Mouse (Mus musculus) thymus, adult 2 months (tissue): ENCODE data around the gene Asb3. TPM values are rescaled to one million over a fixed set of nuclear protein-coding genes. Genes with fewer than 3 reads are reported as not detected.

ENCODE experiments used
- DNase-seq: peaks from one replicate; pipeline ENCODE4 v3.0.0; 2021
- H3K27ac ChIP-seq: fragments of 200-500 bp; 2 replicates; pipeline ENCODE4 v1.5.1; 2012; ENCODE audit warnings: low read length, control low read depth; ENCODE audit not compliant: control insufficient read depth, insufficient read depth
- H3K27me3 ChIP-seq: fragments of 200-500 bp; 2 replicates; pipeline ENCODE4 v1.6.1; 2012; ENCODE audit warnings: mild to moderate bottlenecking, low read length, moderate library complexity, mixed read lengths; ENCODE audit not compliant: control insufficient read depth, insufficient read depth
- H3K36me3 ChIP-seq: fragments of 200-500 bp; 2 replicates; pipeline ENCODE4 v1.6.1; 2012; ENCODE audit warnings: mild to moderate bottlenecking, low read length, moderate library complexity; ENCODE audit not compliant: control insufficient read depth, insufficient read depth
- H3K4me1 ChIP-seq: fragments of 200-500 bp; replicated peaks from 2 replicates; pipeline ENCODE4 v1.6.1; 2012; ENCODE audit warnings: low read length; ENCODE audit not compliant: control insufficient read depth, insufficient read depth
- H3K4me3 ChIP-seq: fragments of 200-500 bp; 2 replicates; pipeline ENCODE4 v1.5.1; 2012; ENCODE audit warnings: mild to moderate bottlenecking, low read length, control low read depth, moderate library complexity; ENCODE audit not compliant: control insufficient read depth, insufficient read depth
- CTCF ChIP-seq: fragments of 200-500 bp; IDR thresholded peaks from 2 replicates; pipeline ENCODE4 v1.5.1; 2012; ENCODE audit warnings: mild to moderate bottlenecking, control low read depth, low read length, moderate library complexity, borderline replicate concordance; ENCODE audit not compliant: control insufficient read depth, poor library complexity, insufficient read depth; ENCODE audit errors: extremely low read depth
- POLR2A ChIP-seq: fragments of 200-500 bp; IDR thresholded peaks from 2 replicates; pipeline ENCODE4 v1.6.1; 2012; ENCODE audit warnings: mild to moderate bottlenecking, low read length, control low read depth, moderate library complexity; ENCODE audit not compliant: control insufficient read depth, poor library complexity, insufficient read depth; ENCODE audit errors: extremely low read depth
- WGBS: fragments of 180-500 bp; shearing (Covaris S2); methylation state at CpG from one replicate; pipeline ENCODE4 v1.1.7; 2018; 5-methylcytosine and 5-hydroxymethylcytosine counted together
- polyA plus RNA-seq: library from polyadenylated mRNA; depleted of rRNA; stranded (reverse); fragments of >200 nt; gene quantifications from 2 replicates; pipeline ENCODE4 v1.2.3, GENCODE M21; 2012

Asb3 gene
- polyA plus RNA-seq, 1 experiment: 5.1 TPM

DNA sequence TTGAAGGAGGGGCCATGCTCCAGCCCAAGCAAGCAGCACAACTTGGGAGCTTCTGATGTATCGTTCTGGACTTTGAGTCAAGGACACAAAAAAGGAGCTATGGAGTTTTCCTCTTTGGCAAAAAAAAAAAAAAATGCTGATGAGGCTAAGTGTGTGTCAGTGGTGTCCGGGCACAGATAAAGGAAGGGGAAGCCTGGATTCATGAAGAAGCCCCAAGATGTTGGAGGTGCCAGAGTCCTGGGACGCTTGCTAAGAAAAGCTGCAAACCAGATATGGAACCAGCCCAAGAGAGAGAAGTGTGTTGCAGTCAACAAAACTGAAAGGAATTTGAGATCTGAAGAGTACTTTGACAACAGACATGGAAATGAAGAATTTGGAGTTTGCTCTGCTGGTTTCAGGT, 27.1 kb downstream of the Asb3 start:
- TF ChIP-seq POLR2A: no peak
- no peak for TF ChIP-seq CTCF
- Histone ChIP-seq H3K4me3 (no peak overlapping the region), H3K27me3 (no peaks in the 10 kb centered on the region), H3K27ac (no peak overlapping the region), H3K4me1 (no peaks in the 10 kb centered on the region), H3K36me3 (no peaks in the 10 kb centered on the region)
- WGBS: 94% methylated on average over 3 of the region's 3 CpGs
- DNase-seq: no peak

DNA sequence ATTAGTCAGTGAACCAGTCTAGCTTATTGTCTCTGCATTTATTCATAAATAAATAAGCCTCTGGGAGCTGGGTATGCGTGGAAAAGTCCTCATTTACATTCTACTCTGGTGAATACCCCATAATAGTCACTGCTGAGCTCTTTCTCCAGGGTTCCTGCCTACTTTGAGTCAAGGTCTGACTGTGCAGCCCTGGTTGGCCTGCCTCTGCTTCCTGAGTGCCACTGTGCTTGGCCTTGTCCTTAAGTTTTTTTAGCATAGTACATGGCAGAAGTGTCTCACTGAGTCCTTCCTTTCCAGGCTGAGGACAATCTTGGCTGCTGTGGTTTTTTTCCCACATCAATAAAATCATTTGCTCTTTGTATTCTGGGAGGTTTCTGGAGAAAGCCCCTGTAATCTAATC, 35.4 kb downstream of the Asb3 start:
- Histone ChIP-seq H3K27ac (no peak overlapping the region), H3K36me3 (no peaks in the 10 kb centered on the region), H3K4me3 (no peak overlapping the region), H3K27me3 (no peaks in the 10 kb centered on the region), H3K4me1 (no peaks in the 10 kb centered on the region)
- DNase-seq: no peak
- no peak for TF ChIP-seq POLR2A
- TF ChIP-seq CTCF: no peak
- 100% methylated on average over 1 of the region's 1 CpGs for WGBS

DNA sequence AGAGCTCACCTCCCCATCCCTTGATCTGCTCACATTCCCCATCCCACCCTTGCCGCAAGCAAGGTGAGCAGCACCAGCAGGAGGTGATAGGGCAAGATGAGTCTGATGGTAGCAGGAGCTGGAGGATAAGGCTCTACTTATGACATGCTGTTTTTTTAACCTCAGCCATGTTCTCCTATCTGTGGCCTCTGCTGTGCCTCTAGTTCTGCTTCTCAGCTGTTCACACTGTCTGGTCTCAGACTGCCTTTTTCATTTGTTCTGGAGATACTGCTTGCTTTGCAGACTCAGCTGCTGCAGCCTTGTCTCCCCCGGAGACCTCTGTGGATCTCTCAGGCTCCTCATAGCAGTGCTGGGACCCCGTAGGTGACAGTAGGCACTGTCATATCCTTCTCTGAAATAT, 38.1 kb downstream of the Asb3 start:
- no peak overlapping the region for H3K27ac ChIP-seq
- DNase-seq: no peak
- no peak for TF ChIP-seq POLR2A
- no peak for TF ChIP-seq CTCF
- H3K4me3 ChIP-seq: no peak overlapping the region
- no peaks in the 10 kb centered on the region for H3K4me1 ChIP-seq
- H3K27me3 ChIP-seq: no peaks in the 10 kb centered on the region
- WGBS: 97% methylated on average over 3 of the region's 3 CpGs
- no peaks in the 10 kb centered on the region for H3K36me3 ChIP-seq

DNA sequence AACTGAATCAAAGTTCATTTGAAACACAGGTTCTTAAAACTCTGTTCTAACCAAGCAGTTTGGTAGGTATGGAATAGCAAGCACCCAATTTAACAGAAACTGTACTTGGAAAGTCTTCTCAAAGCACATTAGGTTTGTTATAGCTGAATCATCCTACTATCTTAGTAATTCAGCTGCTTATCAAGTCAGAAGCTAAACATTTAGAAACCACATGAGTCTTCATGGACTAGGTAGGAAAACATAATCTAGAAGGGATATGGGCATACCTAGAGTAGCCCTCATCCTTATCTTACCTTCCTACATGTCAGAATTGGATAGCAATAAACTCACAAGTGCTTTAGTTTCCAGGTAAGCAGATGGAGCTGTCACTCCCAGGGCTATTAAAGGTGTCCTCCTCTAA, 42.9 kb downstream of the Asb3 start:
- Histone ChIP-seq H3K27me3 (no peaks in the 10 kb centered on the region), H3K4me3 (no peak overlapping the region), H3K27ac (no peak overlapping the region), H3K4me1 (no peaks in the 10 kb centered on the region), H3K36me3 (peaks cover 4% of the 10 kb centered on the region)
- TF ChIP-seq CTCF (no peak), POLR2A (no peak)
- DNase-seq: no peak

DNA sequence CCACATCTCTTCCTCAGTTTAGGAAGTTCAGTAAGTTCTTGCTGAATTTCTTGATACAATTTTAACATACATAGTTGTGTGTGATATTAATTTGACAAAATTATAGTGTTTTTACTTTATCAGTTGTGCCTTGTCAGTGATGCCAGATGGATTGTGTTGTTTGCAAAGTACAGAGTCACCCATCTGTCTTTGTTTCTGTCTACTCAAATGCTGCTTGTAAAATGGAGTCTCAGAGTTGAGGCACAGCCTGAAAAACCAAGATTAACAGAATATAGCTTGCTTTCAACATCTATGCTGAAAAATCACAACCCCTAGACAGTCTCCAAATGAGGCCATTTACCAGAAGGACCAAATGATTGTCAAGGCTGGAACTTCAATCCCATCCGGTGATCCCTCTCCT, 43.3 kb downstream of the Asb3 start:
- no peak for DNase-seq
- Histone ChIP-seq H3K27me3 (no peaks in the 10 kb centered on the region), H3K36me3 (peaks cover 4% of the 10 kb centered on the region), H3K27ac (no peak overlapping the region), H3K4me3 (no peak overlapping the region), H3K4me1 (no peaks in the 10 kb centered on the region)
- TF ChIP-seq CTCF: no peak
- no peak for TF ChIP-seq POLR2A
- 94% methylated on average over 1 of the region's 1 CpGs for WGBS

DNA sequence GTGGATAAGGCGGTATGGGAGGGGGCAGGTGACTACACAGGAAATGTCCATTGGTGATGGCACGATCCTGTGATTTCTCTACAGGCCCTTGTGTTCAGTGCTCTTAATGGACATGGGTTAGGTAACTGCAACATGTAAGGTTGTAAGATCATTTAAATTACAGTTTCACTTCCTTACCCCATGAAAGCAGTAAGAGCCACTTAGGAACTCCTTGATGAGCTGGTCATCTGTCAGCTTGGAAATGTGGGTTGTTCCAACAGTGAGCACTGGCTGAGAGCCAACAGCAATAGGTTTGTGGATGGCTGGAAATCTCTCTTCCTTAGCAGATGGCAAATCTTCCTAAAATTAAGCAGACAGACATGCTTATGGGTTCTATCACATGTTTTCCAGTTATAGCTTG, 58.3 kb downstream of the Asb3 start:
- Histone ChIP-seq H3K27ac (no peak overlapping the region), H3K27me3 (no peaks in the 10 kb centered on the region), H3K36me3 (peaks cover 48% of the 10 kb centered on the region), H3K4me3 (no peak overlapping the region), H3K4me1 (no peaks in the 10 kb centered on the region)
- WGBS: 97% methylated on average over 2 of the region's 2 CpGs
- DNase-seq: no peak
- TF ChIP-seq CTCF (no peak), POLR2A (no peak)

DNA sequence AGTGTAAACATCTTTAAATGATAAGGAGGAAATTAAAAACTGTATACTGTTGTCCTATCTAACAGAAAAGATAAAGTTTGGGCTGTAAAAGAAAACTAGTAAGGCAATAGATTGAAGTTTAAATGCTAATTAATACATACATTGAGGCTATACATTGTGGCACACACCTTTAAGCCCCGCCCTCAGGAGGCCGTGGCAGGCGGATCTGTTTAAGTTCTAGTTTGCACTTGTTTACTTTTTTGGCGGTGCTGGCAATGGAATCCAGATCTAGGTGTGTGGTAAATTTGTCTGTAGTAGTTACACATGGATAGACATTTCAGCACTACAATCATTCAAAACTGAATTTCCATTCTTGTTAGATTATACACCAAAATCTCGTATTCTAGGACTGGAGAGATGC, 67.6 kb downstream of the Asb3 start:
- WGBS: 79% methylated on average over 5 of the region's 5 CpGs
- no peaks in the 10 kb centered on the region; the same call in 1 of the 2 replicates for H3K4me1 ChIP-seq
- H3K27me3 ChIP-seq: no peaks in the 10 kb centered on the region
- TF ChIP-seq CTCF (no peak), POLR2A (no peak)
- DNase-seq: no peak
- no peak overlapping the region for H3K4me3 ChIP-seq
- H3K27ac ChIP-seq: no peak overlapping the region
- peaks cover 32% of the 10 kb centered on the region for H3K36me3 ChIP-seq
